Mouse (Mus musculus) heart, embryonic 14.5 days (tissue): ENCODE results near the gene Chrdl2. TPM values are rescaled to one million over a fixed set of nuclear protein-coding genes. Genes with fewer than 3 reads are reported as not detected.
A peak's percentile ranks its signal among the peaks of the same experiment; 100 is the strongest.

Experiments
- ATAC-seq: fragments of 200-750 bp; cut with Nextera tagmentation; 2 replicates; pipeline ENCODE4 v1.8.0; 2017; ENCODE audit warnings: low read depth, moderate TSS enrichment; ENCODE audit not compliant: insufficient number of reproducible peaks, insufficient read depth, low FRiP score
- H3K27ac ChIP-seq, 2 experiments: fragments of 200-500 bp in 1 of 2; fragments of 300-500 bp in 1 of 2; sonication (generic) in 1 of 2; replicated peaks in 1 of 2; 2 replicates each; pipeline ENCODE4 v1.5.1; 2012 to 2014; ENCODE audit warnings: low read depth in 2 of 2, low read length in 2 of 2, control low read depth in 1 of 2, mild to moderate bottlenecking in 1 of 2, mixed read lengths in 1 of 2; ENCODE audit not compliant: control insufficient read depth in 1 of 2, insufficient read depth in 1 of 2
- H3K27me3 ChIP-seq: fragments of 300-500 bp; sonication (generic); 2 replicates; pipeline ENCODE4 v1.6.1; 2014; ENCODE audit warnings: mild to moderate bottlenecking, low read length, control low read depth; ENCODE audit not compliant: control insufficient read depth, insufficient read depth
- H3K36me3 ChIP-seq: fragments of 300-500 bp; sonication (generic); 2 replicates; pipeline ENCODE4 v1.6.1; 2014; ENCODE audit warnings: mild to moderate bottlenecking, control low read depth, low read length, mixed read lengths; ENCODE audit not compliant: control insufficient read depth, insufficient read depth
- H3K4me1 ChIP-seq, 2 experiments: fragments of 200-500 bp in 1 of 2; fragments of 300-500 bp in 1 of 2; sonication (generic) in 1 of 2; 2 replicates each; pipeline ENCODE4 v1.6.1; 2012 to 2014; ENCODE audit warnings: low read length in 2 of 2, control low read depth in 1 of 2, mixed read lengths in 1 of 2; ENCODE audit not compliant: control insufficient read depth in 2 of 2, insufficient read depth in 2 of 2
- H3K4me2 ChIP-seq: fragments of 300-500 bp; sonication (generic); 2 replicates; pipeline ENCODE4 v1.6.1; 2014; ENCODE audit warnings: mild to moderate bottlenecking, low read length
- H3K4me3 ChIP-seq, 2 experiments: fragments of 200-500 bp in 1 of 2; fragments of 300-500 bp in 1 of 2; sonication (generic) in 1 of 2; 2 replicates each; pipeline ENCODE4 v1.5.1; 2012 to 2014; ENCODE audit warnings: low read length in 2 of 2, mild to moderate bottlenecking in 2 of 2, control low read depth in 1 of 2, low read depth in 1 of 2, moderate library complexity in 1 of 2; ENCODE audit not compliant: control insufficient read depth in 1 of 2, insufficient read depth in 1 of 2
- H3K9ac ChIP-seq: fragments of 300-500 bp; sonication (generic); 2 replicates; pipeline ENCODE4 v1.6.1; 2014; ENCODE audit warnings: mild to moderate bottlenecking, low read length
- H3K9me3 ChIP-seq: fragments of 300-500 bp; sonication (generic); 2 replicates; pipeline ENCODE4 v1.6.1; 2016; ENCODE audit warnings: low read length, control low read depth; ENCODE audit not compliant: control insufficient read depth
- WGBS: fragments of 180-500 bp; shearing (Covaris S2); extraction: QIAGEN DNeasy Blood & Tissue Kit; methylation state at CpG from one replicate; pipeline ENCODE4 v1.1.7; 2014; 5-methylcytosine and 5-hydroxymethylcytosine counted together
- polyA plus RNA-seq: library from polyadenylated mRNA; unstranded; fragments of >200 nt; fragmentation: Nextera tagmentation; extraction: Ambion mirVana; gene quantifications from 2 replicates; pipeline ENCODE4 v1.2.1, GENCODE M21; 2014

Chrdl2 gene
- polyA plus RNA-seq, 1 experiment from 2014 or later = 0.30 TPM

- Histone ChIP-seq H3K4me2 (0 out of 2 replicates have a peak overlapping the region, but pooled peaks have one; percentile 23), H3K27me3 (no peaks in the 10 kb centered on the region), H3K36me3 (no peaks in the 10 kb centered on the region), H3K9ac (no peak overlapping the region), H3K27ac (no peak overlapping the region), H3K4me3 (no peak overlapping the region), H3K4me1 (no peaks in the 10 kb centered on the region), H3K9me3 (no peaks in the 10 kb centered on the region)
- 59% methylated on average over 15 of the region's 15 CpGs for WGBS
- no peak for ATAC-seq
These were observed 15.9 kb upstream of the Chrdl2 start for GRCm38 (mm10) chr7:99989844-99990760.

GRCm38 (mm10) chr7:99990990-99991707, 14.8 kb upstream of the Chrdl2 start:
- H3K4me1 ChIP-seq = no peaks in the 10 kb centered on the region
- no peak overlapping the region for H3K9ac ChIP-seq
- no peak overlapping the region for H3K4me3 ChIP-seq
- no peak overlapping the region for H3K4me2 ChIP-seq
- ATAC-seq = no peak
- H3K27ac ChIP-seq = no peak overlapping the region
- H3K9me3 ChIP-seq = no peaks in the 10 kb centered on the region
- 67% methylated on average over 8 of the region's 8 CpGs for WGBS
- H3K36me3 ChIP-seq = no peaks in the 10 kb centered on the region
- H3K27me3 ChIP-seq = no peaks in the 10 kb centered on the region

GRCm38 (mm10) chr7:99993159-99993558, 12.8 kb upstream of the Chrdl2 start:
- Histone ChIP-seq H3K4me2 (no peak overlapping the region), H3K36me3 (no peaks in the 10 kb centered on the region), H3K9ac (no peak overlapping the region), H3K27me3 (no peaks in the 10 kb centered on the region), H3K4me1 (no peaks in the 10 kb centered on the region), H3K9me3 (no peaks in the 10 kb centered on the region), H3K27ac (no peak overlapping the region), H3K4me3 (no peak overlapping the region)
- 77% methylated on average over 7 of the region's 7 CpGs for WGBS
- ATAC-seq = no peak

- Histone ChIP-seq H3K36me3 (no peaks in the 10 kb centered on the region), H3K27me3 (no peaks in the 10 kb centered on the region), H3K4me1 (no peaks in the 10 kb centered on the region), H3K4me2 (no peak overlapping the region), H3K9me3 (no peaks in the 10 kb centered on the region), H3K4me3 (no peak overlapping the region), H3K27ac (no peak overlapping the region), H3K9ac (no peak overlapping the region)
- no peak for ATAC-seq
- WGBS = 56% methylated on average over 7 of the region's 7 CpGs
These were observed 10.8 kb upstream of the Chrdl2 start for GRCm38 (mm10) chr7:99995186-99995585.

- Histone ChIP-seq H3K9me3 (no peaks in the 10 kb centered on the region), H3K4me1 (no peaks in the 10 kb centered on the region), H3K4me2 (no peak overlapping the region), H3K27ac (no peak overlapping the region), H3K4me3 (no peak overlapping the region), H3K9ac (no peak overlapping the region), H3K36me3 (no peaks in the 10 kb centered on the region), H3K27me3 (peaks cover 7% of the 10 kb centered on the region)
- no peak for ATAC-seq
- 69% methylated on average over 3 of the region's 3 CpGs for WGBS
These were observed 7.3 kb upstream of the Chrdl2 start for GRCm38 (mm10) chr7:99998668-99999067.

GRCm38 (mm10) chr7:100003781-100004180, 2.2 kb upstream of the Chrdl2 start:
- Histone ChIP-seq H3K4me2 (no peak overlapping the region), H3K4me3 (no peak overlapping the region), H3K9me3 (no peaks in the 10 kb centered on the region), H3K27ac (no peak overlapping the region), H3K36me3 (no peaks in the 10 kb centered on the region), H3K4me1 (peaks cover 0 to 14% of the 10 kb centered on the region in 2 experiments; a peak in 1 of 4 replicates), H3K9ac (no peak overlapping the region), H3K27me3 (peaks cover 54% of the 10 kb centered on the region)
- ATAC-seq = no peak
- WGBS = 51% methylated on average over 9 of the region's 9 CpGs

- Histone ChIP-seq H3K27ac (no peak overlapping the region), H3K4me1 (peaks cover 0 to 14% of the 10 kb centered on the region in 2 experiments; a peak in 3 of 4 replicates), H3K27me3 (peaks cover 63% of the 10 kb centered on the region), H3K9ac (no peak overlapping the region), H3K4me2 (peak overlapping the region; percentile 83), H3K9me3 (no peaks in the 10 kb centered on the region), H3K36me3 (no peaks in the 10 kb centered on the region), H3K4me3 (peak overlapping the region; percentile 39 to 45)
- 4% methylated on average over 11 of the region's 11 CpGs for WGBS
- no peak for ATAC-seq
These were observed 439 bp downstream of the Chrdl2 start for GRCm38 (mm10) chr7:100006411-100006810.
